Mouse (Mus musculus) urinary bladder, adult 2 months (tissue): ENCODE data around the gene Cdyl2. TPM values are rescaled to one million over a fixed set of nuclear protein-coding genes. Genes with fewer than 3 reads are reported as not detected.

Experiments used
- DNase-seq: peaks from one replicate; pipeline ENCODE4 v3.0.0; 2022; ENCODE audit warnings: low spot score
- polyA plus RNA-seq: library from polyadenylated mRNA; depleted of rRNA; stranded (reverse); fragments of >200 nt; gene quantifications from 2 replicates; pipeline ENCODE4 v1.2.3, GENCODE M21; 2012; rRNA removed

Gene Cdyl2
- polyA plus RNA-seq, 1 experiment = 1.0 TPM

GRCm38 (mm10) chr8:116538763-116539162 is 194.0 kb downstream of the Cdyl2 start:
- no peak for DNase-seq

DNA sequence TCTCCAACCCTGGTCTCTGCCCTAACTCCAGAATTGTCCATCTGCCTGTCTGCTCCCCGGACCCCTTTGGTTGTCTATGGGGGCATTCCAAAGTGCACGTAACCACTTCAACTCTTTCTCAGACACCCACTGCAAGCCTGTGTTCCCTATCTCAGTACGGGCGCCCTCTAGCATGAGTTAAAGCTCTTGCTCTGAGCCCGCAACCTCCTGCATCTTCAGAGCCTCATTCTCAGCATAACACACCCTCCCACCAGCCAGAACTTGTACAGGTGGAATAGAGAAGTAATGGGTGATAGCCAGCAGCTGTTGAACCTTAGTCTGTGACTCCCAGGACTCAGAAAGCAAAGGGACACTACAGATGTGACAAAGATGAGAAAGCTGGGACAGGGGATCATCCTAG is 196.0 kb downstream of the Cdyl2 start:
- DNase-seq = no peak

- no peak for DNase-seq
Observed at GRCm38 (mm10) chr8:116533081-116533480, 199.7 kb downstream of the Cdyl2 start.

DNA sequence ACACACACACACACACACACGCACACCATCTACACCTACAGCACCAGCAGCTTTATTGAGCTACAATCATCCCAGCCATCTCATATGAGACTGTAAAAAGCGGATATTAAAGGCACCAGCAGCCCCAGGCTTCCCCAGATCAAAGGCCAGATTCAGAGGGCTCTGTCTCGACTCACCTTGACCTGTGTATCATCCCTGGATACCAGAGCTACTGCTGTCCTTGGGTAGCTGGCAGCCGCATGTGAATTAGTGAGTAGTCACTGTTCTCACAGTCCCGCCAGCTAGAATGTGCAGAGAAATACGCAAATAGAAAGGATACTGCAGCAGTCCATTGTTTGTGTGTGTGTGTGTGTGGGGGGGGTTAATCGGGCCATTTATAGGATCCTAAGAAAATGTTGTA is 204.1 kb downstream of the Cdyl2 start:
- DNase-seq = no peak

GRCm38 (mm10) chr8:116524915-116525314 is 207.9 kb downstream of the Cdyl2 start:
- no peak for DNase-seq

Other genes starting within 250 kb of the Cdyl2 start
- gene Dynlrb2, start 228.0 kb downstream of the Cdyl2 start, polyA plus RNA-seq = 0.30 TPM in 1 of 2 replicates, not detected in the other
- 10.1 and 11.3 TPM in 2 replicates for gene Cmc2, start 188.5 kb upstream of the Cdyl2 start, polyA plus RNA-seq
- 2.2 and 2.8 TPM in 2 replicates for gene Cenpn, start 188.7 kb upstream of the Cdyl2 start, polyA plus RNA-seq
- 11.2 and 13.4 TPM in 2 replicates for gene Atmin, start 210.4 kb upstream of the Cdyl2 start, polyA plus RNA-seq
- gene 1700030J22Rik, start 246.0 kb upstream of the Cdyl2 start, polyA plus RNA-seq = 0.47 TPM in 2 replicates